Mouse (Mus musculus): ENCODE measurements at regions not wholly inside any gene's neighbourhood (a gene's known extent, or its start where the extent isn't known, plus 50 kb on each side); places are given as distances from the start of the nearest gene placed in this dataset.

DNA sequence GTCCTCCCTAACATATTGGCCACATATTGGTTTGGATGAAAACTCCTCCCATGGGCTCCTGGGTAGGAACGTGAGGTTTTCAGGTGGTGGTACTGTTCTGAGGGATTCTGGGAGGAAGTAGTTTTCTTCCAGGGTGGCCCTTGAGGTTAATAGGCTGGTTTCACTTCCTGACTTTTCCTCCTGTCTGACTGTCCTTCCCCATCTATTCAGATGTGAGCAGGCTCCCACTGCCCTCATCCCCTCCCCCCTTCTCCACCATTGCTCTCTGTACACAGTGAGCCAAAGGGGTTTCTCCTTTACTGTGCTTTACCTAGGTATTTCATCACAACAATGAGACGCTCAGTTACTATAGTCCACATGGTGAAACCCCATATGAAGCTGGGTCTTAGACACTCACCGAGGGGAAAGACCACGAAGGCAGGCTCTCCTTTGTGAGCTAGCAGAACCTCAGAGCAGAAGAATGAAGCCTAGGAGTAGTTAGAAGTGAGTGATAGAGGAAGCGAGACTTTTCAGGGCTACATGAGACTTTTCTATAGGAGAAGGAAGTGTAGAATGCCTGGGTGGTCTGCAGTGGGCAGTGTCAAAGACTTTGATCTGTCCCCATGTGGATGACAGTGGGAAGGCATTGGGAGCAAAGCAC is 135.3 kb downstream of the Cd83 start:
- DNase-seq = no peak

DNA sequence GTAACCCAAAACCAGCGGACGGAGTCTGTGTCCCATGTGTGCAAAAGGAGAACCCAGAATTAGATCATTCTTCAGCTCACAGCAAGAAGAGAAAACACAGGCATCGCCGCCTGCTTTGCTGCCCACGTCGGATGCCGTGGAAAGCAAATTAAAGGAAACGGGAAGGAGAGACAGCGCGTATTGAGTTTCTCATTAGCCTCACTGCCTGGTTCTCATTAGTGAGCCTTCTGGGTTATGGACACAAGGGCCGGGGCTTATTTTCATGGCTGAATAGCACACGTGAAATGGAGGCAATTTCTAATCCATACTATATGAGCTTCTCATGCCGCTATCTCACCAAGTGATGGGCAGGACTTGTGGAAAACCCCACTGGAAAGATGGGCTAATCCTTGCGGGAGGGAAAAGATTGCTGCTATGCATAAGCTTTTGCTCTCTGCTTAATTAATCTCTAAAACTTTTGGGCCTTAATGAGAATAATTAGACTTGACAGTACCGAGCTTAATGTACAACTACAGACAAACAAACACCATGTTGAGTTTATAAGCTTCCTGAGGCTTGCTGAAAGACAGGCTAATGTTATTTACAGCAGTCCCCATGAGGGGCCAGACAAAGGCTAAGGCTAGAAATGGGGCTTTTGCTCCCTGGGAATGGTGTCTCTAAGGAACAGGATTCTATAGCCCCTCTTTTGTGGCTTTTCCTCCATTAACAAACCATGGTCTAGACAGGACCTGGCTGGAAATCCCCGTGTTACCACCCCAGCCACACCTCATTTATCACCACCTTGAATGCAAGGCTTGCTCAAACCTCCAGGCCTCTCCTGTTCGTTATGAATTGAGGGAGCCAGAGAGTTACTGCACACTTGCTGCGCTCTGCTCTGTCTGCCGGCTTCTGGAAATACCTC is 145.8 kb downstream of the Cd83 start:
- no peak for DNase-seq

DNA sequence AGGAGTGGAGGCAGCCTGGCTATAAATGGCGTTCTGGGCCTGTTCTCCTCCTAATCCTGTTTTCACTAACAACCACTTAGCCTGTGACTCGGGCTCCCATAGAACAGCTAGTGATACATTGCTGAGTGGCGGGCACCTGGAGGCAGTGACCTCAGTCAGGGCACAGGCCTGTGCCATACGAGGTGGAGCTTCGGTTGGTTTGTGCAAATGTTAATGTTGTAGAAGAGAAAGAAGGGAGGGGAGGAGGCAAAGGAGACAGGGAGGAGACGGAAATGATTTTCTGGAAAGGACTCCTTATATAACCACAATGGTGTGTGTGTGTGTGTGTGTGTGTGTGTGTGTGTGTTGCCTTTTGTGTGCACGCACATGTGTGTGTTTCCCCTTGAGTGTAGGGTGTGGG is 148.4 kb downstream of the Cd83 start:
- no peak for DNase-seq

DNA sequence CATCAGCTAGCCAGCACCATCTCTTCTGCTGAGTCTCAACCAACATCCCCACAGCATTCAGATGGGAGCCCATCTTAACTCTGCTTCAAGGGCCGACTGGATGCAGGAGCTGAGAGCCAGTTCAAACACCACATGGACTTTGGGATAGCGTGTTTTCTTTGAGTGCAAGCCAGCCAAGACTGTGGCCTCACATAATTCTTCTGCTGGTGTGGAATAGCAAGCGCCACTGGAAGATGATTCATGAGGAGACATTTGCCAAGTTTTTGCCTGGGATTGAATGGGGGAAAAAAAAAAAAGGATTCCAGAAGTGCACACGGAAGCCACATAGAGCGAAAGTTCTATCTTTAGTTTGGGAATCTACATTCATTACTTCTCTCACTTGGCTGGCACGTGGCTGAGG is 150.7 kb downstream of the Cd83 start:
- no peak for DNase-seq

DNA sequence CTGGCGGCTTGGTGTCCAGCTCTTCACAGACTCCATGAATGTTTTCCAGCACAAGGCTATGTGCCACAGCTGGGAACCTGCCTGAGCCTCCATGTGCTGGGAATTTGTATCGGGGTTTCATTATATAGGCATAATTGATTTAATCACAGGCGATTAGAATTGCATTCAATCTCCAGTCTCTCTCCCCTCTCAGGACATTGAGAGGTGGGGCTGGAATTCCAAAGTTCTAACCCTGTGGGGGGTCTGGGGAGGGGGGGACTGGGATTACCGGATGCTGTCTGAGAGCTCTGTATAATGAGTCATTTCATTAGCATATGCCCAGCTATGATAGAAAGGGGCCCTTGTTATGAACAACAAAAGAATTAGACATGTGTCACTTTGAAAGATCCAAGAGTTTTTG is 151.9 kb downstream of the Cd83 start:
- DNase-seq = no peak

DNA sequence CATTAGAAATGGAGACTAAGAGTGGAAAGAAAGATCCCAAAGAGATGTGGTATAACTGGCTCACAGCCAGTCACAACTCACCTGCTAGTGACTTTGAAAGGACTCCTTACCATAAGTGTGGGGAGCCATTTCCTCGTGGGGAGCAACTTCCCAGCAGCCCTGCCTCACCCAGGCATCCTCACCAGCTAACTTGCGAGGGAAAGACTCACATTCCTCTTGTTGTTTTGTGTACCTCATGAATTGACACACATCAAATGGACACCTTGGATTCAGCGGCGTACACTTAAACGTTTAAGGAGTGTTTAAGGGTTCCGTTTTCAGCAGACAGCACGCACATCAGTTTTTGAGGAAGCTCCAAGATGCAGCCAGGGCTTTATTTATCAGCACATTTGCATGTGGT is 154.0 kb downstream of the Cd83 start:
- no peak for DNase-seq

DNA sequence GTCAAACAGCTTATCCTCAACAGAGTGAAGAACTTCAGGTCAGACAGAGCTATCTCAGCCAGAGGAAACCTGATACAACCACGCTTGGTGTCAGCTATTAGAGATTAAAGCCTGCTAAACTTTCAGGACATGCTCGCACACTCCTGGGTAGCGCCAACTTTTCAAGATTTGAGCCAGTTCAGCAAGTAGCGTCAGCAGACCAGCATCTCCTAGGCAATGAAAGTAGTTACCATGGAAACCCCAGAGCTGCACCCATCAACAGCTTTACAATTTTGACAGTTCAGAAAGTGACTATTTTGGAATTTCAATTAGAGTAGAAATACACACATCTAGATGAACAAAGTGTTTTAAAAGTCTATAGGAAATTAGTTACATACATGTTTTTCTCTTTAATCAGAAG is 154.8 kb downstream of the Cd83 start:
- no peak for DNase-seq

DNA sequence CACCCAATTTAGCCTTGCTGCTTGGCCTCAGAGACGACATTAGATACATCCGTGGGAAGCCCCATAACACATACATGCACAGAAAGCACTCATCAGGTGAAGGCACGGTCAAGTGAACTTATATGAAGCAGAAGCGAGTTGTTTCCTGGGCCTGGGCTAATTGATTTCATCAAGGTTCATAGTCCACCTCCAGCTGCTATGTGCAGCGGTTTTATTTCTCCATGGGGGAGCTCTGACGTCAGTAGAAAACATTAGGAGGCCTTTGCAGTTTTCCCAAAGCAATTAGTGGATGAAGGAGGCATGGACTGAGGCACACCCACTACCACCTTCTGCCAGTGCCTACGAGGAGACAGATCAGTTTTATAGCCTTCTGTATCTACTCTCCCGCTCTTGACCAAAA is 157.2 kb downstream of the Cd83 start:
- DNase-seq = no peak

DNA sequence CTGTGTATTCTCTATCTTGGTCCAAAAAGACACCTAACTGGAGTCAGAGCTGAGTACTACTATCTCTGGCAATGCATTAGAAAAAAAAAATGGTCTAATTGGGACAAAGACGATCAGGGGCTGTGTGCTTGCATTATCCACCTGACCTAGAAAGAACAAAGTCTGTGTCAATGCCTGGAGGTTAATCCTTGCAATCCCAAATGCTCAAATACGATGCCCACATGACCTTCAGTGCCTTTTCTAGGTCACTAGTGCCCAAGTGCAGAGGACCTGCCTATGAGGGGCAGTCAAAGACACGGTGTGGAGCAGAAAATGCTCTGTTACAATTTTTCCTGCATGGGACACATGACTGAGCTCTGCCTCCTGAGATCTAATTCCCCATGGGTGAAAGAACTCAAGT is 164.0 kb downstream of the Cd83 start:
- DNase-seq = no peak

DNA sequence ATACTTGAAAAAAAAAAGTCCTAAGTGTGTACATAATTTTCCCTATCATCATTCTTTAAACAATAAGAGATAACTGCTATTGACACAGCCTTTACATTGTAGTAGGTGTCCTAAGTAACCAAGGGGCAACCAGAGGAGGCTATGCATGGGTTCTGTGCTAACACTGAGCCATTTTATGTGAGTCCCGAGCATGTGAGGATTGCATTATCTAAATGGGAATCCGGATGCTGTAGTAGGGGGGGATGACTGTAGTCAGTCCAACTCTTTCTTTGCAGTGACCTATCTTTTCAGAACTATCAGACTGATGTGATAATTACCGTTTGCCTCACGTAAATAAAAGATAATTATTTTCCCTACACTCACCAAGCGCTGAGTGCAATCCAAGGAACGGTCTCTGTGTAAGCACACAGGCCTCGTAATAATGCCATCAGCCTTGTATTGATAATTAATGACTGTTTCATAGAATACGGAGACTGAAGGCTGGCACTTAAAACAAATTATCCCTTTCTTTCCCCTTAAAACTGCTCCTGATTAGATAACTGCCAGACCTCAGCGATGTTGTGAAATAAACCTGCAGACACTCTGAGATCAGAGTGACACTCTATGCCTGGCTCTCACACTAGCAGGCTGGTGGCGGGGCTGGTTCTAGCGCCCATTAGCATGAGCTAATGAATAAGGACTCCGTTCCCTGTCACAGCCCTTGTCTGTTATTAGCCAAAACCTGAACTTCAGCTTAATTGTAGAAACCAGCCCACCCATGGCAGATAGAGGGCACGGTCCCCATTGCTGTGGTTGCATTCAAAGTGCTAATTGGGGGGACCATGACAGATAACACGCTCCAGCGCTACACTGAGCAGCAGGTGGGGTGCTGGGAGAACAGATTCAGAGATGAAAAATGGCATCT is 165.4 kb downstream of the Cd83 start:
- DNase-seq = no peak

DNA sequence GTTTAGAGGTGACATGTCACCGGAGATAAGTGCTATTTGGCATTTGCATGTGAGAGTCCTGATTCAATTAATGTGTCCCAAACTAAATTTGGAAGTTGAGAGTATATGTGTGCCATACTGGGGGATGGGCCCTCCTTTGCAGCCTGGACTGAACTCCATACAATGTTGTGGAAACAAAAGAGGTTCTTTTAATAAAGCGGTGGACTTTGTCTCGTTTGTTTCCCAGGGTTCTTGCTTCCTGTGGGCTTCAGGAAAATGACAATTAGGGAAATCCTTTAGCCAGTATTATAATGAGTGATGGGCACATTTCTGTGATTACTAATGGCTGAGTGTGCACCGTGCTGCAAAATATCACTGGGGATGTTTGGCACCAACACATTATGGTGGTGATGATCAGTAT is 167.9 kb downstream of the Cd83 start:
- no peak for DNase-seq

DNA sequence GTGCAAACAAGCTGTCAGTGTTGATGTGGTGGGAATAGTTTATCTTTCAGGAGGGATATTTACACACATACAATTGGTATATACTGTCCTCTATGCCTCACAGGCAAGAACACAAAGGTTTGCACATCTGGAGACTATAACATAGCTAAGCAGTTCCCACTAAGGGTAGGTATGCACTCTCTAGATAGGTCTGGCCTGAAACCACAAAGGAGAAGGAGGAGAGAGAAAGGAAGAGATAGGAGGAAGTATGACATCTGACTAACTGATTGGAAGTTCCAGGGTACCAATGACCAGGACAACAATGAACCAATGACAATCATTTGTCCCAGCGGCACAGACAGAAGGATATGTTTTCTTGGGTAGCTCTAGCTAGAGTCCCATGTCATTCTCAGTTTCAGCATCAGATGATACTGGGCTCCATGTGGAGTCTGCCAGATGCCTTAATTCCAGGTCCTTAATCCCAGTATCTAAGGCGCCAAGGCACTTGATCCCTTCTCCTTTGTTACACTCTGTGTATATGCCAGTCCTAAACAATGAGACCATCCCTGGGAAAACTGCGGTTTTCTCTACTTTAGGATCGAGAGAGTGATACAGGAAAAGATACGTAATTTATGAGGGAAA is 168.5 kb downstream of the Cd83 start:
- DNase-seq = no peak

DNA sequence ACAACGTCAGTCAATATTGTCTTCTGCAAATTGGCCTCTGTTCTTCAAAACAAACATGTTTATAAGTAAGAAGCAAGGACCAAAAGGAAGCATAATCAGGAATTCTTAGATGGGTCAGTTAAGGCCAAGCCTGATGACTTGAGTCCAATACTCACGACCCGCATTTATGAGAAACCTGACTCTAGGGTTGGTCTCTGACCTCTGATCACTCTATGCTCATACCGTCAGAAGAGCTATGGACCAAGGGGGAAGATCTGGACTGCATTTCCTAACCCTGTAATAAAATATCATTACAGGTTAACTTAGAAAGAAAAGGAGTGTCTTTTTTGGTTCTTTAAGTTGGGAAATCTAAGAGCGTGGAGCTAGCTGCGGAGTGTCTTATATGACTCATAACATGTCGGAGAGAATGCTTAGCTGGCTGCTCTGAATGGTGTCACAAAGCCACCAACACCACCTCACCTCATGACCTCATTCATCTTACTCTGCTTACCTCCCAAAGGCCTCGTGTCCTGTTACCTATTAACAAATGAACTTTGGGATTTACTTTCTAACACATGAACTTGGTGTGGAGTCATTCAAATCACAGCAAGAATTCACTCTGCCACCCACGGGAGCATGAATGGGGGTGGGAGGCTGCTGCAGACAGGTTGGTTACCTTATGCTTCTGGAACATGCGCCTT is 170.3 kb downstream of the Cd83 start:
- DNase-seq = no peak

DNA sequence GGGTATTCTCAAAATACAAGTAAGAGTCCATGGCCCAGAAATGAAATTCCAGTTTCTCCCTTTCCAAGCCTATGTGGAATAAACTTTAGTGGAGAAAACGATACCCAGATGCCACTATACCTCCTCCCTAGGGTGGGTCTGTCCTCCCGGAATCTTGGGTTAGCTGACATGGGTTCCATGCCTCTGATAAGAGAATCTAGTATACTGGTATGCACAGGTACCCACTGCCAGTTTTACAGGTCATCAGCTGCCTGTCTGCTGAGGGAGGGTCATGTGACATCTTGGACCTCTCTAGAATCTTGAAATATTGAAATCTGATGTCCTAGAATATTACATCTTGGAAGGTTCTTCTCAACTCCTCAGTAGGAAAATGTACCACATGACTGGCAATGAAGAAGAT is 172.5 kb downstream of the Cd83 start:
- no peak for DNase-seq

DNA sequence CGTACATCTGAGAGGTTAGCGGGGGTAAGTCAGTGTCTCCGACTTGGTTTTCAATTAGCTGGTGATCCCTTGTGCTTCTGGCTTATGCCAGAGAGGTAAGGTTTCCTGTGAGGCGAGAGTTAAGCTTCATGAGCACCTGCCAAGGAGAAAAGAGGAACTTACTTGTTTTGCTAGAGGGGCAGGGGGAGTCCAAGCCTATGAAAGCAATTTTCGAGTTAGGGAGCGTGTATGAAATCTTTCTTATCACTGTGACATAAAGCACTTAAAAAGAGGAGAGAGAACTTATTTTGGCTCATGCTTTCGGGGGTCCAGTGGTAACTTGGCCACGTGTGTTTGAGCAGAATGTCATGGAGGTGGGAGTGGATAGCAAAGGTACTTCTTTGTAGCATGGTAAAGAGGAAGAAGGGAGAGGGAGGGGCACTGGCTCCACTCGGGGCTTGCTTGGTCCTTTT is 174.6 kb downstream of the Cd83 start:
- DNase-seq = no peak

DNA sequence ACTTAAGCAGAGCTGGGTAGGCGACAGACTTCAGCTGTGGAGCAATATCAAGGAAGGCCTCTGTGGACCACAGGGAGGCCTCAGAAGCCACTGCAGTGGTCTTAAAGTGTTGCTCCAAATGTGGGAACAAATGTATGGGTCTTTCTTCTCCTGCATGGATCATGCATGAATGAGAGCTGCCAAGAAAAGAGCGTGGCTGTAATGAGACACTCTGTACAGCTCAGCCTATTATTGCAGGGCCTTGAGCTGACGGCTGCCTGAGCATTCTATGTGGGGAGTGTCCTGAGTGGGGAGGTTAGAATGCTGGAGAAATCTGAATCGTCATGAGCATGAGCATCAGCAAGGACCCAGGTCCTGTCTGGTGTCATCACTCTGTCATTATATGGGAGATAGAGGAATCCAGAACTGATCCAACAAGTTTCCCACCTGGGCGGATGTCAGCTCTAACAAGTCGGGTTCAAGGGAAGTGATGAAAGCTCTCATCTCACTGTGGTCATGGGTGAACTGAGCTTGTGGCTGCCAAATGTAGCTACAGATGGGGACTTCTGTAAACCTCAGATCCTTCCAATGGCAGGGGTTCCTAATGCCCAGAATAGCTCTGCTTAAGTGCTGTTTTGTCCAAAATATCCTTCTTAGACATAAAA is 176.6 kb downstream of the Cd83 start:
- peak in 1 of 2 experiments; percentile 34 for DNase-seq

DNA sequence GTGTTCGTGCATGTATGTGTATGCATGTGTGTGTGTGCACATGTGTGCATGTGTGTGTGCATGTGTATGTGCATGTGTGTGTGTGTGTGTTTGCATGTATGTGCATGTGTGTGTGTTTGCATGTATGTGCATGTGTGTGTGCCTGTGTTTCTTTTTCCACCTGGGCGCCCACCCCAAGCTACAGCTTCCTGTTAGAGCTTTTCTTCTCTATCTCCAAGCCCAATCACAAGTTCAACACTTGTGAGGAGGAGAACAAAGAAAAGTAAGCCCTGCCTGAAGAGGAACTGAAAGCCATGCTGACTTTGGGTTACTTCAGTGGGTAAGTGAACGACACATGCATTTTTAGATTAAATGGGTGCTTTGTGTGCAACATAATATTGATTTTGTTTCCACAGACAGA is 177.4 kb downstream of the Cd83 start:
- peak; percentile 59 to 67 for DNase-seq

DNA sequence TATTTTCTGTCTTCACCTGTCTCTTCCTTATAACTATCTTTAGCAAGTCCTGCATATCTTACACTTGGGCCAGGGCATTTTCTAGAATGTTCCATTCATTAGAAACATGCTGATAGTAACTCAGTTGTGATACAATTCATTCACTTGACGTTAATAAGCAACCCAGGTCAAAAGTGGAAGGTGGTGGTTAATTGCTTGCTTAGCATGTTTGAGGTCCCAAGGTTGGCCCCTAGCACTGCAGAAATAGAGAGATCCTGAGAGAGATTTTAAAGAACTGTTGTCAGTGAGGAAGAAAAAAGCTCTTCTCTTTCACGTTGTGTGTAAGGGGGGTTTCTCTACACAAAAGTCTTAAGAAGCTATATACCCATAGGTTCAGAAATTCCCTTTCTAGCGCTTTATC is 178.7 kb downstream of the Cd83 start:
- DNase-seq = no peak

DNA sequence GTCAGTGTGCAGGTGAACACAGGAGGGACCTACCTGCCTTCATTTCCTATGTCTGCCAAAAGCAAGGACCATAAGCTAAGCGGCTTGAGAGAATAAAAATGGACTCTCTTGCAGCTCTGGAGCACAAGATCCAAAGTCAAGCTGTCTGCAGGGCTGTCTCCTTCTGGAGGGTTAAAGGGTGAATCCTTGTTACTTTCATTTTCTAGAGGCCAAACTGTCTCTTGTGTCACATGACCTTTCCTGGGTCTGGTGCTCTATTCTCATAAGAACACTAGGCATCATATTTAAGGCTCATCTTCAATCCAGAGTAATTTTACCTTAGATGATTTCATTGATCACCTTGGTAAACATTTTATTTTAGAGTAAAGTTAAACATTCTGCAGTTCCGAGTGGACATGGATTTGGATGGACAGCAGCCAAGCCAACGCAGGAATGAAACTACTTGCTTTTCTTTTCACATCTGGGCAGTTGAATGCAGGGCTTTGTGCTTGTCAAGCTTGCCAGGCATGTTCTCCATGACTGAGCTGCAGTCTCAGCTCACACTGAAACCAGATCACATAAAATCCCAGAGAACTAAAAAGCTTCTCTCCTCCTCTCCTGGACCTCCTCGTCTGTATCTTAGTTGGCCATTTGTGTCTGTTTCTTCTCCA is 180.8 kb downstream of the Cd83 start:
- DNase-seq = no peak

DNA sequence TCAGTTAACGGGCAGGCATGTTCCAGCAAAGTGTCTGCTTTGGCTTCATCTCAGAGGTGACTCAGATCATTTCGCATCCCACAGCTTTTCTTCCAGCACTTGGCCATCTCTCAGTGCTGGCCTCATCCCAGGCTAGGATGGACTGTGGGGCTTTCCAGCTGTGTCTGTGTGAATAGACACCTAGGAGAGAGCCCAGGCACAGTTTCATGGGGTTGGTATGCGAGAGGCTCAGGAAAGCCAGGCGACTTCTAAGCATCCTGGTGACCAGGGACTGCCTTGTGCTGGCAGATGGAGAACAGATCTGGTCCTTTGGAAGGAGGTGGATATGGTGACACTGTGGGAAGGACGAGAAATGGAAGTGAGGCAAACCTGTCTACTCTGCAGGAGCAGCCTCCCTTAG is 182.9 kb downstream of the Cd83 start:
- no peak for DNase-seq

DNA sequence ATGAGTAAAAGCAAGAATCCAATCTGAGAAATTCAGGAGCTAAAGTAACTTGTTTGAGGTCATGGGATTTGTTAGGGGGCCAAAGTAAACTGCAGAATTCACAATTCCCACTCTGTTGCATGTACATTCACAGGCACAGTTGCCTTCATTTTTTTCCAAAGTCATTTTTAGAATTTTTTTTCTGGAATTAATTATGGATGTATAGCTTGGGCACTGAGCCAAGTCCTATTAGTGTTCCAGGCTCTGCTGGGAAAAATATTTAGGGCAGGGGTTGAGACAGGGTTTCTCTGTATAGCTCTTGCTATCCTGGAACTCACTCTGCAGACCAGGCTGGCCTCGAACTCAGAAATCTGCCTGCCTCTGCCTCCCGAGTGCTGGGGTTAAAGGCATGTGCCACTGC is 188.3 kb downstream of the Cd83 start:
- DNase-seq = no peak
